Mouse (Mus musculus) thymus, adult 2 months (tissue): ENCODE measurements around the gene Usp10.

ENCODE experiments used
- CTCF ChIP-seq: fragments of 200-500 bp; IDR thresholded peaks from 2 replicates; pipeline ENCODE4 v1.5.1; 2012; ENCODE audit warnings: mild to moderate bottlenecking, control low read depth, low read length, moderate library complexity, borderline replicate concordance; ENCODE audit not compliant: control insufficient read depth, poor library complexity, insufficient read depth; ENCODE audit errors: extremely low read depth
- POLR2A ChIP-seq: fragments of 200-500 bp; IDR thresholded peaks from 2 replicates; pipeline ENCODE4 v1.6.1; 2012; ENCODE audit warnings: mild to moderate bottlenecking, low read length, control low read depth, moderate library complexity; ENCODE audit not compliant: control insufficient read depth, poor library complexity, insufficient read depth; ENCODE audit errors: extremely low read depth

DNA sequence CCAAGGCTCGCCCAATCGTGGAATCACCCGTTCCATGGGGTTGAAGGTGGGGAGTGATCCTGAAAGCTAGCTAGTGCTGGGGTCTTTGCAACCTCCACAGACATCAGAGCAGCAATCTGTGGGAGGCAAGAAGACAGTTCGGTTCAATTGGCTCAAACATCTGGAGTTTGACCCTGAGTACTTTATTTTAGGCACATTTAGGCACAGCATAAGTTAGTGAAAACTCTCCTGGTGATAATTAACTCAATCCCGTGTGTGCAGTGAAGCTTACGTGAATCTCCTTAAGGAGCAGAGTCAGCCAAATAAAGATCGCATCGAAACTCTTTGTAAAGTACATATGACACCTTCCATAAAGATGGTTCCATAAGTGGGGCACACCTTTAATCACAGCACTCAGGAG lies 28.2 kb upstream of the Usp10 start:
- TF ChIP-seq POLR2A (no peak), CTCF (no peak)
